Mouse (Mus musculus) E14TG2a.4 (cell line): ENCODE measurements around the gene Foxn2.
"Not testable (repeated sequence)": the region's sequence is repeated elsewhere in the genome, so short reads cannot be mapped to it uniquely, and the experiment has no call there.

ENCODE experiments used
- H3K27me3 ChIP-seq: 2 replicates; pipeline ENCODE4 v1.6.1; 2014; ENCODE audit warnings: low read length, control low read depth; ENCODE audit not compliant: insufficient read depth
- H3K36me3 ChIP-seq: 2 replicates; pipeline ENCODE4 v1.6.1; 2014; ENCODE audit warnings: low read length, control low read depth; ENCODE audit not compliant: insufficient read depth
- H3K4me1 ChIP-seq: replicated peaks from 2 replicates; pipeline ENCODE4 v1.6.1; 2014; ENCODE audit warnings: low read depth, low read length, control low read depth
- H3K4me3 ChIP-seq: replicated peaks from 2 replicates; pipeline ENCODE4 v1.5.1; 2014; ENCODE audit warnings: mild to moderate bottlenecking, low read length
- H3K9me3 ChIP-seq: 2 replicates; pipeline ENCODE4 v1.6.1; 2014; ENCODE audit warnings: low read length, control low read depth
- CTCF ChIP-seq: conservative IDR thresholded peaks from 2 replicates; pipeline ENCODE4 v1.5.1; 2014; ENCODE audit warnings: low read length
- NANOG ChIP-seq: IDR thresholded peaks from 2 replicates; pipeline ENCODE4 v1.6.1; 2014; ENCODE audit warnings: borderline replicate concordance, low read length, mixed read lengths
- POU5F1 ChIP-seq: IDR thresholded peaks from 2 replicates; pipeline ENCODE4 v1.6.1; 2014; ENCODE audit warnings: low read length, borderline replicate concordance

Foxn2 gene

DNA sequence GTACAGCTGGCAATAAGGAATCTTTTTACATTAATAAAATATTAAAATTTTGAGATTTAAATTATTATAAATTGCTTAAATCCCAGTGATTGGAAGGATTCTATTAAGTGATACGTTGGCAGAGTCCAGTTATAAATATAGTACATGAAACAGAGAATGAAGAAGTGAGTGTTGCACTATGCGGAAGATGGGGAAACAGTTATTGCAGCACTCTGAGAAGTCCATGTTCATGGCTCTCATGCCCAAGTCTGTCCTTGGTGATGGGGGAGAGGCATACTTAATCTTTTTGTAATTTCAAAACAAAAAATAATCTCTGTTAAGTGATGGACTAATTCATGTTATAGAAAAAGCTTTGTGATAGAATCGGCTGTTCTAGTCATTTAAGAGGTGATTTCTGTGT is 17.6 kb downstream of the Foxn2 start:
- Histone ChIP-seq H3K27me3 (no peaks in the 10 kb centered on the region), H3K4me1 (peaks cover 14% of the 10 kb centered on the region), H3K9me3 (peaks cover 6% of the 10 kb centered on the region; the same call in 1 of the 2 replicates), H3K36me3 (peaks cover 14% of the 10 kb centered on the region), H3K4me3 (no peak overlapping the region)
- TF ChIP-seq POU5F1 (no peak), NANOG (no peak), CTCF (no peak)

DNA sequence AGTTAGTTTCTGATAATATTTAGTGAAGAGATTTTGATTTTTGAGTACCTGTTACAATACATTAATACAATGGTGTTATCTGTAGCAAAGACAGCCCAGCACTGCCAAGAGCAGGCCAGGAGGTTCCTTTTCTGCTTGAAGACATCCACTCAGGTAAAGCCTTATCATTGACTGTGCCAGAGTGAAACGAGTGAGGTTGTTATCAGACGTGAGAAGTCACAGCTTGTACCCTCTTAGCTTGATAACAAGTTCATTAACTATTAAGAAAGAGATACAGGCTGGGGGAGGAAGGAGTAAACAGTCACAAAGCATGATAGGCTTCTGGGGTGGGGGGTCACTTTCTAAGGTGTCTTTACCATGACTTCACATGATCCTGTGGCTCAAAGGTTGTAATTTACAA is 19.0 kb downstream of the Foxn2 start:
- Histone ChIP-seq H3K36me3 (peaks cover 25% of the 10 kb centered on the region), H3K9me3 (no peaks in the 10 kb centered on the region), H3K27me3 (no peaks in the 10 kb centered on the region), H3K4me3 (no peak overlapping the region), H3K4me1 (peaks cover 27% of the 10 kb centered on the region)
- TF ChIP-seq NANOG: no peak
- TF ChIP-seq CTCF: no peak
- TF ChIP-seq POU5F1: no peak

DNA sequence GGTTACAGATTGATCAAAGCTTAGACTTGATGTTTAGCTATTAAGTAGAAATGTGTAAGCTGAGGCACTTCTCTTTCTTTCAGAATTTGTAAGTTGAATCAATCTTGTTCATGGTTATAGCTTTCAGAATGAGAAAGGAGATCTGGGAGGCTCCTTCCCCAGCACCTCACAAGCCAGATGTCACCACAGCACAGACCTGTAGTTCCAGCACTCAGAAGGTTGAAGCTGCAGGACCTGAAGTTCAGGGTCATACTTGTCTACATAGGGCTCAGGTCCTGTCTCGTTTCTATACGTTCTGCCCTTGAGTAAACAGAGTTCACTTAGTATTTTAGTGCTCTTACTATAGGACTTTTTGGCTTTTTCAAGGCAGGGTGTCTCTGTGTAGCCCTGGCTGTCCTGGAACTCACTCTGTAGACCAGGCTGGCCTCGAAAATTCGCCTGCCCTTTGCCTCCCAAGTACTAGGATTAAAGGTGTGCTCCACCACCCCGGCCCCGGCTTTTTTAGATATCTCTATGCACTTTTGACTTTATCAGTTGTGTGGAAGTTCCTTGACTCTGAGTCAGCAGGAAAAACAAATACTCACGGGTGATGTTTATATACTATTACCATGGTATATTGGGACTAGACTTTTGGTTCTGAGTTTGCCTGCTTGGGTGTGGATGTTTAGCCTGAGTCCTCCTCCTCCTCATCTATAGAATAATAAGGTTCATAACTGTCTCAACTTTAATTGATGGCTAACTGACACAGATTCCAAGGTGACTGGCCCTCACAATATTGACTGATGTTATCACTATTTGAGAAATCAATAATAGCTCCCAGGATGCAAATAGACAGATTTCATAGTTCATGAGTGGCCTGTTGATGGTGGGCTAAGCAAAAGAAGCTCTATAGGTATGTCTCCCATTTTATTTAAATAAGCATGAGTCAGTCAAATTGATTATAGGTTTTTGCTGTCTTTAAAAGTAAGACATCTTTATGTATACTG is 19.7 kb downstream of the Foxn2 start:
- Histone ChIP-seq H3K27me3 (no peaks in the 10 kb centered on the region), H3K4me1 (peaks cover 33% of the 10 kb centered on the region), H3K4me3 (no peak overlapping the region), H3K9me3 (no peaks in the 10 kb centered on the region), H3K36me3 (peaks cover 29% of the 10 kb centered on the region)
- TF ChIP-seq CTCF (no peak), NANOG (no peak), POU5F1 (no peak)

DNA sequence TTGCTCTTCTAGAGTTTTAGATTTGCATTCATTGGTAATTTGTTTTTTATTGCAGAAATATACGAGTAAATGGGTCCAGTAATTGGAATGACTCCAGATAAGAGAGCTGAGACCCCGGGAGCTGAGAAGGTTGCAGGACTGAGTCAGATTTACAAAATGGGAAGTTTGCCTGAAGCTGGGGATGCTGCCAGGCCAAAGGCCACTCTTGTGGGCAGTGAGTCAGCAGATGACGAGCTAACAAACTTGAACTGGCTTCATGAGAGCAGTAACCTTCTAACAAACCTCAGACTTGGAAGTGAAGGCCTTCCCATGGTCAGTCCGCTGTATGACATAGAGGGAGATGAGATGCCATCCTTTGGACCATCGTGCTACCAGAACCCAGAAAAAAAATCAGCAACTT is 22.1 kb downstream of the Foxn2 start:
- H3K9me3 ChIP-seq: peaks cover under 1% of the 10 kb centered on the region; the same call in 1 of the 2 replicates
- TF ChIP-seq POU5F1 (no peak), NANOG (no peak), CTCF (no peak)
- no peaks in the 10 kb centered on the region for H3K27me3 ChIP-seq
- peaks cover 53% of the 10 kb centered on the region for H3K4me1 ChIP-seq
- H3K36me3 ChIP-seq: peaks cover 48% of the 10 kb centered on the region
- no peak overlapping the region for H3K4me3 ChIP-seq

DNA sequence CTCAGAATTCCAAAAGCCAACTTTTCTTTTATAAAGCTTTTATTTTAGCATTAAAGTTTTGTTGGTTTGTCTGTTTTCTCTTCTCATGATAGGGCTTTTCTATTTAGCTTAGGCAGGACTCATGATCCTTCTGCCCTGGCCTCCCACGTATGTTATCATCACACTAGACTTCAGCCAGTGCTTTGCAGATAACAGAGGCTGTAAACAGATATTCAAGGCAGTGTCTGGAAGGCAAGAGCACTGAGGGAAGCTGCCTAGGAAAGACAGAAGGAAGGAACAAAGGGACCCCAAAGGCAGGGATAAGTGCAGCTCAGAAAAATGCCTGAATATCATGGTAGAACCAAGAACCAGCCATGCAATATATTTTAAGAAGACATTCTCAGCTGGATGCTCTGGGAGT is 26.1 kb downstream of the Foxn2 start:
- TF ChIP-seq POU5F1: no peak
- no peak for TF ChIP-seq NANOG
- TF ChIP-seq CTCF: no peak
- no peak overlapping the region for H3K4me3 ChIP-seq
- peaks cover 30% of the 10 kb centered on the region for H3K9me3 ChIP-seq
- H3K36me3 ChIP-seq: peaks cover 74% of the 10 kb centered on the region
- H3K27me3 ChIP-seq: no peaks in the 10 kb centered on the region
- peaks cover 53% of the 10 kb centered on the region for H3K4me1 ChIP-seq

DNA sequence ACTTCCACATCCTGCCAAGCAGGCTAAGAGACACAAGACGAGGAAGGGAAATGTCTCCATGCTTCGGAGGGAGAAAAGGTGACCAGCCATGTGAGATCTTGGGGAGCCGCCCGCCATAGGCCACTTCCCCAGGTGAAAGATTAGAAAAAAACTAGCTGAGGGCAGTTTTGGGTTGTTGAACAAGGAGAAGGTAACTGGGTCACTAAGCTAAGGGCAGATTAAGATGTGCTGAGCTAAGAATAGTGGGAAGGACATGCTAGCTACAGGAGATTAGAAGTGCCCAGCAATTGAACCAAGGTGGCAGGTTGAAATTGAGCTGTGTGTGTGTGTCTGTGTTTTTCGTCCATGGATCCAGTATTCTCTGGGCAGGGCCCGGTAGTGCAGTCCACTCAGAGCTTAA is 27.2 kb downstream of the Foxn2 start:
- TF ChIP-seq NANOG (no peak), POU5F1 (no peak), CTCF (no peak)
- Histone ChIP-seq H3K27me3 (no peaks in the 10 kb centered on the region), H3K36me3 (peaks cover 81% of the 10 kb centered on the region), H3K4me3 (peak overlapping the region; percentile 11; the same call in 1 of the 2 replicates), H3K4me1 (peaks cover 51% of the 10 kb centered on the region), H3K9me3 (peaks cover 39% of the 10 kb centered on the region)

DNA sequence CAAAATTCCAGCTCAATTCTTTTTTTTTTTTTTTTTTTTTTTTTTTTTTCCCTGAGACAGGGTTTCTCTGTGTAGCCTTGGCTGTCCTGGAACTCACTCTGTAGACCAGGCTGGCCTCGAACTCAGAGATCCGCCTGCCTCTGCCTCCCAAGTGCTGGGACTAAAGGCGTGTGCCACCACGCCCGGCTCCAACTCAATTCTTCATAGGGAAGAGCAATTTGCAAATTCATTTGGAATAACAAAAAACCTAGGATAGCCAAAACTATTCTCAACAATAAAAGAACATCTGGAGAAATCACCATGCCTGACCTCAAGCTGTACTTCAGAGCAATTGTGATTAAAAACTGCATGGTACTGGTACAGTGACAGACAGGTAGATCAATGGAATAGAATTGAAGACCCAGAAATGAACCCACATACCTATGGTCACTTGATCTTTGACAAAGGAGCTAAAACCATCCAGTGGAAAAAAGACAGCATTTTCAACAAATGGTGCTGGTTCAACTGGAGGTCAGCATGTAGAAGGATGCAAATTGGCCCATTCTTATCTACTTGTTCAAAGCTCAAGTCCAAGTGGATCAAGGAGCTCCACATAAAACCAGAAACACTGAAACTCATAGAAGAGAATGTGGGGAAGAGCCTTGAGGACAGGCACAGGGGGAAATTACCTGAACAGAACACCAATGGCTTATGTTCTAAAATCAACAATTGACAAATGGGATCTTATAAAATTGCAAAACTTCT is 28.3 kb downstream of the Foxn2 start:
- not testable (repeated sequence) for H3K4me3 ChIP-seq, H3K27me3 ChIP-seq
- TF ChIP-seq NANOG: peak; percentile 66; the same call in 1 of the 2 replicates

DNA sequence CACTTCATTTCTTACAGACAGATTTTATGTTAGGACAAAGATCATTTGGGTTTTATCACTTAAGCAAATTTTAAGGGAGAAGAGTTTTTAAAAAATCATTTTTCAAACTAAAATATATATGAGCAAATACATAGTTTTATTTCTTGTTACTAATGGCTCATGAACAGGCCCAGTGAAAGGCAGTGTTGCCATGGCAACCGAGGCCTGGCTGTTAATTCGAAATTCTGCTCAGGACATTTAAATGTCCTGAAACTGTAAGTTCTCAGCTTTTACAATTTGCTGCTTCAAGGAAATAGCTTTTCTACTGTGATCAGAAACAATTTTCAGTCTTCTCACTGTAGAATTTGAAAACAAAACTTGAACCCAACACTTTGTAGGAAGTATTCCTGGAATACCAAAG is 33.3 kb downstream of the Foxn2 start:
- TF ChIP-seq NANOG: no peak
- no peak for TF ChIP-seq POU5F1
- TF ChIP-seq CTCF: no peak
- peaks cover 14% of the 10 kb centered on the region for H3K4me1 ChIP-seq
- no peaks in the 10 kb centered on the region for H3K27me3 ChIP-seq

More for the DNA sequence above, 28.3 kb downstream of the Foxn2 start:
- Histone ChIP-seq H3K9me3 (peaks cover 40% of the 10 kb centered on the region), H3K36me3 (peaks cover 77% of the 10 kb centered on the region), H3K4me1 (peaks cover 40% of the 10 kb centered on the region)

More for the DNA sequence above, 33.3 kb downstream of the Foxn2 start:
- Histone ChIP-seq H3K4me3 (no peak overlapping the region), H3K9me3 (peaks cover 37% of the 10 kb centered on the region), H3K36me3 (peaks cover 69% of the 10 kb centered on the region)
